Mouse (Mus musculus): ENCODE data around the gene Npr3. TPM values are rescaled to one million over a fixed set of nuclear protein-coding genes. Genes with fewer than 3 reads are reported as not detected.

Npr3 gene
- polyA plus RNA-seq, 1 experiment from 2014 or later: 5.5 TPM

DNA sequence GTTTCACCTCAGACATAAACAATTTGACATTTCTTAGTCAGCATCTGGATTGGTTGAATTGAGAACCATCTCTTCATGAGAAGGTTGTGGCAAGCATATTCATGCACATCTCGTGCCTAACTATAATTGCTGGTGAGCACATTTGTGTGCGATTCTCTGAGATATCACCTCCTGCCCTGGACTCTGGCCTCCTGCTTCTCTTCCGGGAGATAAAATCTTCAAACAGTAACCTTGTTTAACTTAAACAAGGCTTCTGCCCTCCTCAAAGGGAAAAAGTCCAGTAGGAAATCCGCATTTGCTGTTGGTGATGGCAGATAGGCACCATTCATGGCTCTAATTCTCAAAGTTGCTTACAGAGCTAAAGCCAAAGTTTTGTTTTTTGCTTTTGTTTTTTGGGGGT, 91.5 kb downstream of the Npr3 start:
- H3K36me3 ChIP-seq: no peaks in the 10 kb centered on the region
- no peaks in the 10 kb centered on the region for H3K9me3 ChIP-seq (replicated peaks)
- no peak overlapping the region for H3K27ac ChIP-seq
- H3K9ac ChIP-seq: no peak overlapping the region
- 82% methylated on average over 4 of the region's 4 CpGs for WGBS
- H3K4me3 ChIP-seq: no peak overlapping the region
- no peak for ATAC-seq (ENCODE audit: low FRiP score)
- no peaks in the 10 kb centered on the region for H3K27me3 ChIP-seq
- no peak overlapping the region for H3K4me2 ChIP-seq (replicated peaks)
- no peaks in the 10 kb centered on the region for H3K4me1 ChIP-seq

GRCm38 (mm10) chr15:11803576-11803975, 103.5 kb downstream of the Npr3 start:
- peaks cover 3% of the 10 kb centered on the region; the same call in 1 of the 2 replicates for H3K4me1 ChIP-seq
- H3K4me2 ChIP-seq (replicated peaks): no peak overlapping the region
- H3K27me3 ChIP-seq: no peaks in the 10 kb centered on the region
- WGBS: 78% methylated on average over 4 of the region's 4 CpGs
- H3K36me3 ChIP-seq: no peaks in the 10 kb centered on the region
- H3K9me3 ChIP-seq (replicated peaks): no peaks in the 10 kb centered on the region
- no peak overlapping the region for H3K9ac ChIP-seq
- H3K27ac ChIP-seq: no peak overlapping the region
- no peak for ATAC-seq (ENCODE audit: low FRiP score)
- no peak overlapping the region for H3K4me3 ChIP-seq

- Histone ChIP-seq H3K9ac (no peak overlapping the region), H3K4me1 (peaks cover 3% of the 10 kb centered on the region; the same call in 1 of the 2 replicates), H3K27me3 (no peaks in the 10 kb centered on the region), H3K36me3 (no peaks in the 10 kb centered on the region), H3K4me2 (replicated peaks) (no peak overlapping the region), H3K27ac (no peak overlapping the region), H3K9me3 (replicated peaks) (no peaks in the 10 kb centered on the region), H3K4me3 (no peak overlapping the region)
- no peak for ATAC-seq (ENCODE audit: low FRiP score)
- 60% methylated on average over 13 of the region's 13 CpGs for WGBS
Measured at GRCm38 (mm10) chr15:11801863-11802722, 105.0 kb downstream of the Npr3 start.

GRCm38 (mm10) chr15:11794632-11795031, 112.5 kb downstream of the Npr3 start:
- 37% methylated on average over 2 of the region's 2 CpGs for WGBS
- no peaks in the 10 kb centered on the region for H3K9me3 ChIP-seq (replicated peaks)
- ATAC-seq (ENCODE audit: low FRiP score): no peak

More at GRCm38 (mm10) chr15:11794632-11795031, 112.5 kb downstream of the Npr3 start:
- no peaks in the 10 kb centered on the region for H3K4me1 ChIP-seq
- no peaks in the 10 kb centered on the region for H3K27me3 ChIP-seq
- no peak overlapping the region for H3K27ac ChIP-seq
- no peaks in the 10 kb centered on the region for H3K36me3 ChIP-seq
- H3K4me2 ChIP-seq (replicated peaks): no peak overlapping the region
- H3K4me3 ChIP-seq: no peak overlapping the region
- no peak overlapping the region for H3K9ac ChIP-seq

Other genes with a start within 250 kb of the Npr3 start
- gene Sub1, start 89.7 kb upstream of the Npr3 start, polyA plus RNA-seq (2016; fragmentation: Nextera tagmentation; extraction: Ambion mirVana): 659 and 677 TPM in 2 replicates
- gene Zfr, start 210.5 kb upstream of the Npr3 start, polyA plus RNA-seq (2016; fragmentation: Nextera tagmentation; extraction: Ambion mirVana): 127 and 132 TPM in 2 replicates